Mouse (Mus musculus) lung, adult 2 months (tissue): ENCODE results near the gene Crot.

ENCODE experiments used
- CTCF ChIP-seq: fragments of 200-500 bp; IDR thresholded peaks from 2 replicates; pipeline ENCODE4 v1.5.1; 2011; ENCODE audit warnings: mild to moderate bottlenecking, low read length, control low read depth; ENCODE audit not compliant: insufficient read depth
- POLR2A ChIP-seq: fragments of 200-500 bp; IDR thresholded peaks from 2 replicates; pipeline ENCODE4 v1.6.1; 2011; ENCODE audit warnings: low read depth, mild to moderate bottlenecking, control low read depth, low read length, borderline replicate concordance; ENCODE audit errors: extremely low read depth

DNA sequence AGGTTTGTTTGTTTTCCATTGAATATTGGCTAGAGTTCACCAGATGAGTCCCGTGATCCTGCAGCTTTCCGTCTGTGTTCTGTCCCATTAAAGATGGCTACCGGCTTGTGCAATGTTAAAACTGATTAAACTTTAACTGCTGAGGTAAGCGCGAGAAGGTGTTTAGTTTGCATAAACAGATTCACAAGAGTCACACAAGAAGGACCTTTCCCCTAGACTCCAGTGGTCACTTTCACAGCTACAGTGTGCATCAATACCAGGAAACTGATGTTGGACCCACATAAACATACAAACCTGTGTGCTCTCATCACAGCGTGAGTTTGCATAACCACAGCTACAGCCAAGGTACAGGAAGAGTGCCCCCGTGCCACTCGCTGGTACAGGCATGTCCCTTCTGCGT is 37.4 kb upstream of the Crot start:
- TF ChIP-seq CTCF (no peak), POLR2A (no peak)
